Mouse (Mus musculus) telencephalon, adult 2 months (tissue): Measurements from ENCODE around the gene Emilin3.

Experiments used
- DNase-seq: peaks from one replicate; pipeline ENCODE4 v3.0.0-alpha.2; 2011; ENCODE audit warnings: low read depth, low spot score

Emilin3 gene

GRCm38 (mm10) chr2:160916714-160917113 lies 4.6 kb upstream of the Emilin3 start:
- DNase-seq, result no peak

DNA sequence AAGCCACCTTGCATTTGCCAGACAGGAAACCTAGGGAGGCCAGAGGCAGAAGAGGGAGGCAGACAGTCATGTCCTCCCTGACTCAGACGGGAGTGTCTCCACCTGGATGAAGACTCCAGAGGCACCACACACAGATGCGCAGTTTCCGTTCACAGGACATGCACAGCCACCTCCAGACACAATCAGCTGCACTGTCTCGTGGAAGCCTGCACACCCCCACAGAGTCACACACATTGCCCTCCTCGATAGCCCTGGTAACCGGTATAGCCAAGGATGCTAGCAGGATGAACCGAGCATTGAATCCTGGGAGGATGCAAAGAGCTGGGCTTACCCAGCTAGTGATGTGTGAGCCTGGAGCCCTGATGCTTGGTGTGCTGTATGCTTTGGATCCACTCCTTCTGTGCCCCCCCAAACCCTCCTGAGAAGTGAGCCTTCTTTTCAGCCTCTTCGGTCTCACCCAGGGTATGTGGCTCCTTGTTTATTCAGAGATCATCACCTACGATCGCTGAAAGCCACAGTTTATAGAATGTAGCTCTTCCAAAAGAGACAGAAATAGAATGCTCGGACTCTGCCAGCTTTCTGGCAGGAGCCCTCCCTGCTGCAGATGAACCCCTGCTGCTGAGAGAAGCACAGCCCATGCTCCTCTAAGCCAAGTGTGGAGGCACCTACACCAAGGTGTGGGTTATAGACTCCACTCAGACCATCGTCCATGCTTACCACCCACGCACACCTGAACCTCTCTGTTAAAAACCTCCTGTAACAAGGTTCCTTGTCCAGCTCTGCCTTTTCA lies 3.9 kb upstream of the Emilin3 start:
- DNase-seq, result no peak

DNA sequence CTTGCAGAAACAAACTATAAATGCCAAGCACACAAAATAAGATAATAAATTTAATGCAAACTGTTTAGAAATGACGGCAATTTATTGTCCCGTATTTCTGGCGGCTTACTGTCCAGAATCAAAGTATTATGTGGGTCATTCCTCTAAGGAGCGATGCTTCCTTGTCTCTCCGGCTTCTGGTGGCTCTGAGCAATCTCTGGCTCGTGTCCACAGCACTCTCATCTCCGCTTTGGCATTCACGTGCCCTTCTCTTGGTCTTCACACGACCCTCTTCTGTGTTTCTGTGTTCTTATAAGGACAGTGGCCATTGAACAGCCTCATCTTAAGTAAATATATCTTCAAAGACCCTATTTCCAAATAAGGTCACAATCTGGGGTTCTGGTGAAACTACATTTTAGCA lies 2.5 kb upstream of the Emilin3 start:
- DNase-seq, result no peak

GRCm38 (mm10) chr2:160911558-160912201 lies 448 bp downstream of the Emilin3 start:
- DNase-seq, result no peak

DNA sequence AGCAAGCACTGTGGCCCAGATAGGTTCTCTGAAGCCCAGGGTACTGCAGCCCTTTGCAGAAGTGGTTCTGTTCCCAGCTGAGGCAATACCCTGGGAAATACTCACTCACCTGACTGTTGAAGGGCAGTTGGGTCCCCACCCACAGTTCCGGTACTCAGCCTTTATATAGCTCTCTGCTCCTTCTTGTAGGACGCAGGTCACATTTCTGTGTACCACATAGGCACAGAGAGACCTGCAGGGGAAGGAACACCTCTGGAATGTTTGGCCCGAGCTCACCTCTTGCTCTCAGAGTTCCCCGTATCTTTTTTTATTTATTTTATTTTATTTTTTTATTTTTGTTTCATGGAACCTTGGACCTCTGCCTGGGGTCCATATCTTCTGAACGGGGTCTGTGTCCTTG lies 1.5 kb downstream of the Emilin3 start:
- DNase-seq, result no peak

DNA sequence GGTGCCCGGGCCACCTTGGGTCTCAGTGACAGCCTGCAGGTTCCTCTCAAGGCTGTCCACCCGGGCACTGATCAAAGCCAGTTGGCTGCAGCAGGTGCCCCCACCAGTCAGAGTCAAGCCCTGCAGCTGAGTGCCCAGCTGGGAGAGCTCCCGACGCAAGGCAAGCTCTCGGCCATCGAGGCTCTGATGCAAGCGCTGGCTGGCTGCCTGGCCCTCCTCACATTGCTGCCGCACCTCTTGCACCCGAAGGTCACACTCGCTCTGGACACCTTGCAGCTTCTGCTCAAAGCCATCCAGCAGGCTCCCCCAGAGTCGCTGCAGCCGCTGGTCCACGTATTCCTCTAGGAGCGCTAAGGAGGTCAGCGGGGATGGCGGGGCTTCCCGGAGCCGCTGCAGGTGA lies 3.5 kb downstream of the Emilin3 start:
- no peak for DNase-seq

DNA sequence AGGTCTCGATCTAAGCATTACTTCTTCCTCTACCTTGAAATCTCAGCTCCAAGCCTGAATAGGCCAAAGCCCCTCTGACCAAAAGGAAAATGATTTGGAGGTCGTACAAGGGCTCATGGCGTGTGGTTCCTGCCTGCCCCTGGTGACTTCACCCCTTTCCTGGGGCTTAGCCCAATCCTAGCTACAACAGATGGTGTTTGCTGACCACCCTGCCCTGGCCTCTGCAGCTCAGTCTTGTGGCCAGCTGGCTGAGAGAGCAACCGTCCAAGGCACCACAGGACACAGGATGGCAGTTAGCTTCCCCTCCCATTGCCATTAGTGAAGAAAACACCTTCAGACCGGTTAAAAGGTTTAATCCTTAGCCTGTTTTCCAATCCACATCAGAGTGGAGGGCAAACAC lies 6.0 kb downstream of the Emilin3 start:
- DNase-seq, result no peak

DNA sequence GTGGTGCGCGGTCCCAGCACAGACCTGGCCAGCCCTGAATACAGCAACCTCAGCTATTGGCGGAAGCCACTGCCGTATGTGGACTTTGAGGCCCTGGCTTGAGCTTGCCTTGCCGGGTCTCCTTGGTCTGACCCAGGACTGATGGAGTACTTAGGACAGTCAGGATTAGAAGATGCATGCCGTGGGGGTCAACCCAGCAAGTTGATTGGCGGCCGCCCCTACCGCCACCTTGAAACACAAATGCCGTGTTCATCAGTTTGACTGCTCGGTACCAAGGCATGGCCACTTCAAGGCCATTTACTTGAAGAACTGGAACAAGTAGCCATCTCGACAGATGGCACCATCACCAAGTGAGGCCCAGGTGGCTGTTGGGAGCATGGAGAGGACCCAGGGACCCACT lies 6.8 kb downstream of the Emilin3 start:
- no peak for DNase-seq

DNA sequence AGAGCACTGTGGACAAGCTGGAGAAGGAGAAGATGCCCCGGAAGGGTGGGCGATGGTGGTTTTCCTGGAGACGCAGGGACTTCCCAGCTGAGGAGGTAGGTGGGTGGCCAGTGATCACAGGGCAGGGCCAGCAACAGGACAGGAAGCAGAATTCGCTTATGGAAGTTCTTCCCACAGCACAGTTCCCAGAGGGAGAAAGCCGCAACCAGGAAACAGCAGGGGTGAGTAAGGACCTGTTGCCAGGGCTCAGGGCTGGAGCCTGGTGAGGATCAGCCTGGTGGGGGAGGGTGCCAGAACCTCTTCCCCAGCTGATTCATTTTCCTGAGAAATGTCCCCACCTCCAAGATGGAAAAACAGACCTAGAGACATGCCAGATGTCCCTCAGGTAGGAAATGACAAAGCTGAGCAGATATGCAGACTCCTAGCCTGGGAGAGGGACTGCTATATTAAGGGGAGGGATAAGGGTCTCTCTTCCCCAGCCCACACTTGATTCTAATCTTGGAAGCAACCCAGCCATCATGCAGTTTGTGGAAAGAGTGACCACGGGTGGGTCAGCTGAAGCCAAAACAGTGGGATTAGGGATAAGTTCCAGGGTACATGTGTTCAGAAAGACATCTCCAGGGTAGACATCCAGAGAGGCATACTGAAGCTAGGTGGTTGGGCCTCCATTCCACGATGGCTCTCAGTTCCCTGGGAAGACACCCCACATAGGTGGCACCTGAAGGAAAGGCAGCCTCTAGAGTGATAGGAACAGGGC lies 10.3 kb downstream of the Emilin3 start:
- no peak for DNase-seq

DNA sequence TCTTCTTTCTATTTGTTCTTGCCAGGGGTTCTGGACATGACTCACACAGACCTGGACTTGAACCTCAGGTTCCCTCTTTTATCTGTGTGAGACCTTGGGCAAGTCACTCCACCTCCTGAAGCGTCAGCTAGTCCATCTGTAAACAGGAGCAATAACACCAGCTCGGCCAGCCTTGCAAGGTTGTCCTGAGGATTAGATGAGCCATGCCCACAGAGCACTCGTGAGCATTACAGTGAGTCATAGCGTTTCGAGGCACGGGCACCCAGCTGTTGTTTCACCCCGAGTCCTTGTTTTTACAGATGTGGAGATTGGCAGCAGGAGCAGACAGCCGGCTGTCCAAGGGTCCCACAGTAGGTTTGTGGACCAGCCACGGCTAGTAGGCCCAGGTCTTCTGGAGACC lies 20.4 kb downstream of the Emilin3 start:
- DNase-seq, result no peak

DNA sequence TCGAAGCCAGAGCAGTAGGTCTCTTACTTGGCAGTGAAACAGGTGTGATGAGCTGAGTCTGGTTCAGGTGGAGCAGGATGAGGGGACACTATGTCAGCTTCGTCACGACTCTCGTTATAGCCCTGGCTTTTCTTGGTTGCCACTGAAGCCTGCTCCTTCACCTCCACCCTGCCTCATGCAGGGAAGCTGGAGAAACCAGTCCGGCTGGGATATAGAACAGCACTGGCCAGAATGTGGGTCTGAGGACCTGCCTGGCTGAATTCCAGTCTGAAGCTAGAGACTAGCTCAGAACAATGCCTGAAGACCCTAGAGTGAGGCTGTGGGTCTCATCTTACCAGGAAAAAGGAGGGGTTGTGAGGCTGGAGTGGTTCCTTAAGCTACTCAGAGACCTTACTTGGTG lies 21.1 kb downstream of the Emilin3 start:
- no peak for DNase-seq

DNA sequence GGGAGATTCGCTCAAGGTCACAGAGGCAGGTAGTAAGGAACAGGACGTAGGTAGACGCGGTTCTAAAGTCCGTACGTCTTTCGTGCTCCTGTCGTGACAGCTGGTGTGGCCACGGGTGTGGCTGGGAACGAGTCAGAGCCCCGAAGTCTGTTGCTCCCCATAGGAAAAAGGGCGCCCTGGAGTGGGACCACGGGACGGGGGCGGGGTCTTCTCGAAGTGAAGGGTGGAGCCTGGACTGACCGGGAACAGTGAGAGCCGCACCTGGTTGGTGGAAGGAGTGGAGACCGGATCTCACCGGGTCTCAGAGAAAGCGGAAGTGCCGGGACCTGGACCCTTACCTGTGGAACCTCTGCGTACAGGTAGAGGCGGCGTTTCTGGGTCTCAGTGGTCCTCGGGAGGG lies 24.3 kb downstream of the Emilin3 start:
- DNase-seq, result no peak

DNA sequence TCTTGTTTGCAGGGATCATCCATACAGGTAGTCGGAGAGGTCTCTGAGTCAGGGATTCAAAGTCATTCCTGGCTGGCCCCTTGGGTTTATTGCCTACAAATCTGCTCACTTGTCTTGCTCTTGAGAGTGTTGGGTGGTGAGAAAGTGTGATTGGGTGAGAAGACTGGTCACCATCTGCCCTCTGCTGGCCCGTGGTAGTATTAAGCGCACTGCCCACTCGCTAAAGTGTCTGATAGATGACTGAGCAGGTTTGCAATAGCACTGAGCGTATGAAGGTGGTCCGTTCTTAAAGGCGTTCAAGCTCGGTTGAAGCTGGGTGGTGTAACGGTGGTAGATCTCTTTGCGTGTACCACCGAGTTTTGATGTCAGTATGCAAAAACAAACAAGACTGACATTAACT lies 24.8 kb downstream of the Emilin3 start:
- peak; percentile 47 for DNase-seq

GRCm38 (mm10) chr2:160886221-160886620 lies 25.9 kb downstream of the Emilin3 start:
- no peak for DNase-seq

- no peak for DNase-seq
Measured at GRCm38 (mm10) chr2:160884830-160885229, 27.3 kb downstream of the Emilin3 start.

- DNase-seq, result no peak
Measured at GRCm38 (mm10) chr2:160883912-160884311, 28.2 kb downstream of the Emilin3 start.

GRCm38 (mm10) chr2:160882436-160882835 lies 29.7 kb downstream of the Emilin3 start:
- DNase-seq, result no peak

DNA sequence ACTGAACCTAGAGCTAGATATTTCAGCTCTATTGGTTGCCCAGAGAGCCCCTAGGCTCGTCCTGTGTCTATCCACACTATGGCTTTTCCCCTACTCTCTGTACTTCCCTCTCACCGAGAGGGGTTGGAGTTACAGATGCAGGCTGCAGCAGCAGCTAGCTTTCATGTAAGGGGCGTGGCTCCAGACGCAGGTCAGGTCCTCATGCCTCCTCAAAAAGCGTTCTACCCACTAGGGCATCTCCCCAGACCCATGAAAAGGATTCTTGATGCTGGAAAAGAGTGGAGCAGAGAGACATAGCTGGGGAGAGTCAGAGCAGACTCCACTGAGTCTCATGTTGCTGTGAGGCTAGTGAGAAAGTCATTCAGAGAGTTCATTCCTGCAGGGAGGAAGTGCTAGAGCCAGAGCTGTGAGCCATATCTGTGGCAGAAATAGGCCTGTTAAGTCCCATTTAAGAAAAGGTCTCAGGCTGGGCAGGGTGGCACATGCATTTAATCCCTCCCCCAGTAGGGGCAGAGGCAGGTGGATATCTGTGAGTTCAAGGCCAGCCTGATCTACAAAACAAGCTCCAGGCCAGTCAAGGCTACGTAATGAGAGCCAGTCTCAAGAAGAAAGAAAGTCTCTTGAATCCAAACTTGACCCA lies 30.5 kb downstream of the Emilin3 start:
- DNase-seq, result no peak

DNA sequence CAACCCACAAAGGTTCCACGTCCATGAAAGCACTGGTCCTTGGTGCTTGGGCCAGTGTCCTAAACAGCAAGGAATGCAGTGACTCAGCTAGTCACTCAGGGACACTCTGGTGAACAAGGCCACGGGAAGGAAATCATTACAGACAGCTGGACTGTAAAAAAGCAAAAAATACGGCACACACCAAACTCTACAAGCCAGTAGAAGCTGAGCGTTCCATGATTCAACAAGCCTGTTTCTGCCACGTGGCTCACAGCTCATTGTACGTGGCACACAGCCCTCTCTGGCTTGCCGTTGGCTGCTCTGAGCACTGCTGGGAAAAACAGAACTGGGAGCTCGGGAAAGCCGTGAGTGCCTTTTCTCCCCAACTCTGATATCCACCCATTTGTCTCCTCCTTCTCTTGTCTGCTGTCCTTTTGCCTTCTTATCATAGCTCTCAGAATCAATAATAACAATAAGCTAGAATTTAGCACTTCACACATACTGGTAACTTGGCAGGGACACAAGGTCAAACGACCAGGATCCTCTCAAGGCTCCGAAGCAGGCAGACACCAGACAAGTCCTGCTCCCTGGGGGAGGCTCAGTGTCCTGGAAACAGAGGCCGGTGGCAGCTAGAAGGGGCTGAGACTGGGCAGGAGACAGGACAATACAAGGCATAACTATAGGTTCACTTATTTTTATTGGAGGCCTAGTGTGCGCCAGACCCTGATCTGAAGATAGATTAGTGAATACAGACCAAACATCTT lies 31.5 kb downstream of the Emilin3 start, which contains the start of gene Lpin3:
TSS of gene Lpin3 (plus strand) at position 218 of the 743 bp plus-strand sequence.
- no peak for DNase-seq

DNA sequence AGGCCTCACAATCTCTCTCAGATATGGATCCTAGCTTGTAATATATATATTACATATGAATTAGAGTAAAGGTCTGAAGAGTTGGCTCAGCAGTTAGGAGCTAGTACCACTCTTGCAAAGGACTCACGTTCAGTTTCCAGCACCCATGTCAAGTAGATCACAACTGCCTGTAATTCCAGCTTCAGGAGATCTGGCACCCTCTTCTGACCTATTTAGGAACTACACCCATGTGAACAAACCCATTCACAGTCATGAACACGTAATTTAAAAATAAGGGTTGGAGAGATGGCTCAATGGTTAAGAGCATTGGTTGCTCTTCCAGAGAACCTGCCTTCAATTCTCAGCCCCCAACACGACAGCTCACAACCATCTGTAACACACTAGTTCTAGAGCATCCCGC lies 36.0 kb downstream of the Emilin3 start:
- no peak for DNase-seq

DNA sequence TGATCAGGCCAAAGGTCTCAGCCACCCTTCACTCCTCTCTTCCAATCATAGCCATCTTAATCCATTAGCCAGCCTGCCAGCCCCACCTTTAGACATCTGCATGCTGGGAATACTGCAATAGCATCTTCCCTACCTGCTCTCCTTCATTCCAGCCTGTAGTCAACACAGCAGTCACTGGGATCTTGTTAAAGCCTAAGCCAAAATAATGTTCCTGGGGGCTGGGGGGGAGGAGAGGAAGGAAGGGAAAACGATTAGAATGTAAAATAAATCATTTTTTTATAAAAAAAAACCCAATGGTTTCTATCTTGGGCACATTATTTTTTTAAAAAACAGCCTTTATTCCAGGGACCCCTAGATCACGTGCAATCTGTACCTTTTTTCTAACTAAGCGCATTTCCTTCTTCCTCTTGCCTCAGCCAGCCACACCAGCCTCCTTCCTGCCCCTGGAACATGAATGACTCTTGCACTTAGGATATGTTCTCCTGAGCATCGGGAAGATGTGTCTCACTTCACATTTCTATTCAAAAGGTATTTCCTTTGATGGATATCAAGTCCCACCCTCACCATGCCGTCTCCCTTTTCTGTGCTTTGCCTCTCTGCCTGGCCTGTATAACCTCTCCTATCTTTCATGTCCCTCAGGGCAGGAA lies 37.8 kb downstream of the Emilin3 start:
- no peak for DNase-seq
